Mouse (Mus musculus): ENCODE measurements around the gene Scgb1b20.
"Not testable (repeated sequence)": the region's sequence is repeated elsewhere in the genome, so short reads cannot be mapped to it uniquely, and the experiment has no call there.

The Scgb1b20 gene

DNA sequence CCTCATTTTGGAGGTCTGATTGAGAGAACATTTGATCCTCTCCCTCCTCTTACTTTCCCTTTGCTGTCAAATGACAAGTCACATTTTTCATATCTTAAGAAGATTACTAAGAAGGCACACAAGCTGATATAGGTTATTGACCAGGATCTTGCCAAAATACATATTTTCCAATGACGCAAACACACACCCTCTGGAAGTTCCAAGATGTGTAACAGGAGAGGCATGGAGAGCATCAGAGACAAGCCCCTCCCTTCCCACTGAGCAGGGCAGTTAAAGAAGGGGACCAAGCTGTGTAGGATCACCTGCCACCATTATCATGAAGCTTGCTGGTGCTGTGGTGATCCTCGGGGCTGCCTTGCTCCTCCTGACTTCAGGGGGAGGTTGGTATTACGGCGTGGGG, at the start of gene Scgb1b20:
Gene Scgb1b20 (plus strand): TSS at position 301 of the 400 bp plus-strand sequence.
- DNase-seq (ENCODE audit: low spot score in 2 of 2), result not testable (repeated sequence)

DNA sequence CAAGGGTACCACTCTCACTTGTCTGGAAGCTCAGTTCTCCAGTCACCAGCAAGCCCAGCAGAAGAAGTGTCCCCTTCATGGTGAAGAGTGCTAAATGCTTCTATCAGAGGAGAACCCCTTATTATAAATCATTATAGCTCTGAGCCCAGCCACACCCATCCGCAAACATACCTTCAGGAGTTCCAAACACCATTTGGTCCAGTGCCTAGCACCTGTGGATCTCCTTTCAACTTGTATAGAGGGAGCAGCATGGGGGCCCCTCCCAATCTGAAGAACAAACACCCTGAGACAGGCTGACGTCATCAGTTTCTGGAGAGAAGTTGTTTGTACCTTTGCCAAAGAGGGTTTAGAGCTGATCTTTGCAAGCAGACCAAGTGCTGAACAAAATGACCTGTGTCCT, 6.8 kb upstream of the Scgb1b20 start, which contains the start of gene Scgb2b20:
Gene Scgb2b20 (minus strand): TSS at position 101 of the 400 bp plus-strand sequence.
- DNase-seq (ENCODE audit: low spot score in 2 of 2), result not testable (repeated sequence)

DNA sequence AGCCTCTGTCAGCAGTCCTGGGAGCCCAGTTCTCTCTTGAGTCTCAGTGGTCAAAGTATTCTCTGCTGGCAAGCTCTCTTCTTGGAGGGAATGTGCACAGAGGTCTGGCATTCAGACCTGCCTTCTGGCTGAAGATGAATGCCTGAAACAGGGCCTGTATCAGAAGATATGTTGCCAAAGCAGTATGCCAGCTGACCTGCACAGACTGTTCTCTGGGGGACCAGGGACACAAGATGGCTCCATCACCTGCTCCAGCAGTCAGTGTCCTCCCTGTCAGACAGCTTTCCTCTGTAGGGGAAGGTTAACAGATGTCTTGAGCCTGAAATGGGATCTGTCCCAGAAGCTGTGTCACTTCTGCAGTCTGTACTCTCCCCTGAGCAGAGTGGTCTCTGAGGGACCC, 26.7 kb downstream of the Scgb1b20 start:
- DNase-seq (ENCODE audit: low spot score in 2 of 2), result not testable (repeated sequence)

DNA sequence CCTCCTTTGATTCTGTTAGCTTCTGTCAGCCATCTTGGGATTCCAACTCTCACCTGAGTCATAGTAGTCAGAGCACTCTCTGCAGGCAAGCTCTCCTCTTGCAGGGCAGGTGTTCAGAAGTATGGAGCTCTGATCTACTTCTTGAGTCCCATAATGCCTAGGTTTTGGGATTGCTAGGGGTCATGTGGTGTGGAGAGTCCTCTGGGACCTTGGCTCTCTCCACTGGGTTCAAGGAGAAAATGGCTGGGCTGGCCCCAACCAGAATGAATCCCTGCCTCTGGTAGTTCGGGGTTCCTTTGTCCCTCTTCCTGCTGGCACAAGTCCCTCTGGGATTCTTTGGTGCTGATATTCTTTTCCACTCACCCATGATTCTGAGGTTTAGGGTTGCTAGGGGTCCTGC, 28.6 kb downstream of the Scgb1b20 start:
- no peak for DNase-seq (ENCODE audit: low spot score in 2 of 2)

DNA sequence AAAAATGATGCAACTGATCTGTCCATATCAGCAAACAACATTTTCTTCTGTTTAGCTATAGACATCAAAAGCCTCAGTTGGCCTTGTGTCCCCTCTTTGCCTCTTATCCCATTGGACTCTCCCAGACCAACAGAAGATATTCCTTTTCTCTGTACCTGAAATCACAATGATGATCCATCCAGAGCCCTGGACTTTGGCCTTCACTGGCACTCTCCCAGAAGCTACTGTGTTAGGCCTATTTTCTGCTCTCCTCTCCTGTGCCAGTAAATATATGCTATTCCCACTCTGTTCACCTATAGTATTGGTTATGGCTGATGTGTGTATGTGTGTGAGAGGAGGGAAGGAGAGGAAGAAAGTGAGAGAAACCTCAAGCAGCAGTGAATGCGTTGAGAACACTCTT, 36.6 kb downstream of the Scgb1b20 start:
- not testable (repeated sequence) for DNase-seq (ENCODE audit: low spot score in 2 of 2)
